Mouse (Mus musculus) CH12.LX (cell line): ENCODE results near the gene Gm5148. TPM values are rescaled to one million over a fixed set of nuclear protein-coding genes. Genes with fewer than 3 reads are reported as not detected.

Source experiments
- DNase-seq: peaks from one replicate; pipeline ENCODE4 v3.0.0-alpha.2; 2013; ENCODE audit errors: extremely low read depth
- H3K27ac ChIP-seq: 2 replicates; pipeline ENCODE4 v1.5.1; 2012; ENCODE audit warnings: low read depth, mild to moderate bottlenecking, control low read depth, moderate library complexity; ENCODE audit not compliant: insufficient read depth
- H3K27me3 ChIP-seq: replicated peaks from 2 replicates; pipeline ENCODE3; 2012; ENCODE audit warnings: inconsistent platforms
- H3K36me3 ChIP-seq, 2 experiments: replicated peaks in 1 of 2; 2 replicates each; pipeline versions ENCODE3 to v1.6.1; 2012; ENCODE audit warnings: inconsistent platforms in 1 of 2, low read length in 1 of 2, mild to moderate bottlenecking in 1 of 2, mixed read lengths in 1 of 2, moderate library complexity in 1 of 2; ENCODE audit not compliant: control insufficient read depth in 1 of 2, insufficient read depth in 1 of 2
- H3K4me1 ChIP-seq, 2 experiments: 2 replicates each; pipeline ENCODE4 v1.6.1; 2012; ENCODE audit warnings: inconsistent platforms in 1 of 2, moderate library complexity in 1 of 2; ENCODE audit not compliant: insufficient read depth in 2 of 2, control insufficient read depth in 1 of 2
- H3K4me2 ChIP-seq: 2 replicates; pipeline ENCODE4 v1.6.1; 2012; ENCODE audit warnings: low read depth, mild to moderate bottlenecking, control low read depth; ENCODE audit not compliant: poor library complexity, insufficient read depth, severe bottlenecking
- H3K4me3 ChIP-seq, 3 experiments: fragments of 150-350 bp in 1 of 3; sonication (generic) in 1 of 3; replicated peaks in 1 of 3; 2 replicates each; pipeline versions ENCODE3 to v1.5.1; 2011 to 2012; ENCODE audit warnings: low read depth in 2 of 3, low read length in 2 of 3, mild to moderate bottlenecking in 2 of 3, moderate library complexity in 2 of 3, control low read depth in 1 of 3, improper control_type of control experiment in 1 of 3, inconsistent platforms in 1 of 3, mixed read lengths in 1 of 3; ENCODE audit not compliant: poor library complexity in 1 of 3
- H3K79me2 ChIP-seq: replicated peaks from 2 replicates; pipeline ENCODE4 v1.6.1; 2012; ENCODE audit warnings: mild to moderate bottlenecking, moderate library complexity; ENCODE audit not compliant: control insufficient read depth, poor library complexity, insufficient read depth, severe bottlenecking; ENCODE audit errors: extremely low read depth
- H3K9ac ChIP-seq: 2 replicates; pipeline ENCODE4 v1.6.1; 2012; ENCODE audit warnings: low read depth, mild to moderate bottlenecking, control low read depth, moderate library complexity; ENCODE audit not compliant: insufficient read depth
- H3K9me3 ChIP-seq: replicated peaks from 2 replicates; pipeline ENCODE3; 2012; ENCODE audit warnings: low read length, inconsistent platforms, mixed read lengths
- BHLHE40 ChIP-seq: IDR thresholded peaks from 2 replicates; pipeline ENCODE4 v1.6.1; 2011; ENCODE audit warnings: mild to moderate bottlenecking, low read depth, low read length, improper control_type of control experiment
- CHD1 ChIP-seq: IDR thresholded peaks from 2 replicates; pipeline ENCODE4 v1.6.1; 2012; ENCODE audit warnings: low read depth, low read length, improper control_type of control experiment, inconsistent platforms
- CHD2 ChIP-seq: IDR thresholded peaks from 2 replicates; pipeline ENCODE4 v1.6.1; 2011; ENCODE audit warnings: low read length, improper control_type of control experiment
- CTCF ChIP-seq, 2 experiments: IDR thresholded peaks in 1 of 2; conservative IDR thresholded peaks in 1 of 2; 2 replicates each; pipeline ENCODE4 v1.5.1; 2011 to 2012; ENCODE audit warnings: low read depth in 2 of 2, low read length in 2 of 2, improper control_type of control experiment in 1 of 2, inconsistent platforms in 1 of 2, mild to moderate bottlenecking in 1 of 2, moderate library complexity in 1 of 2
- E2F4 ChIP-seq: IDR thresholded peaks from 2 replicates; pipeline ENCODE4 v1.6.1; 2011; ENCODE audit warnings: low read depth, low read length, improper control_type of control experiment; ENCODE audit not compliant: insufficient replicate concordance
- EP300 ChIP-seq: IDR thresholded peaks from 2 replicates; pipeline ENCODE4 v1.6.1; 2011; ENCODE audit warnings: low read length, improper control_type of control experiment
- IRF4 ChIP-seq: IDR thresholded peaks from 2 replicates; pipeline ENCODE4 v1.6.1; 2014; ENCODE audit warnings: low read depth, mild to moderate bottlenecking, inconsistent platforms, low read length, improper control_type of control experiment
- JUN ChIP-seq: IDR thresholded peaks from 2 replicates; pipeline ENCODE4 v1.6.1; 2011; ENCODE audit warnings: low read depth, mild to moderate bottlenecking, low read length, improper control_type of control experiment, moderate library complexity; ENCODE audit not compliant: insufficient read depth
- JUND ChIP-seq: conservative IDR thresholded peaks from 2 replicates; pipeline ENCODE4 v1.6.1; 2011; ENCODE audit warnings: low read depth, low read length, improper control_type of control experiment
- MAZ ChIP-seq: IDR thresholded peaks from 2 replicates; pipeline ENCODE4 v1.6.1; 2012; ENCODE audit warnings: low read depth, mild to moderate bottlenecking, inconsistent platforms, low read length, improper control_type of control experiment, moderate library complexity
- MEF2A ChIP-seq: IDR thresholded peaks from 2 replicates; pipeline ENCODE4 v1.6.1; 2014; ENCODE audit warnings: low read depth, mild to moderate bottlenecking, inconsistent platforms, low read length, improper control_type of control experiment, borderline replicate concordance
- MXI1 ChIP-seq: IDR thresholded peaks from 2 replicates; pipeline ENCODE4 v1.6.1; 2011; ENCODE audit warnings: mild to moderate bottlenecking, low read depth, low read length, improper control_type of control experiment
- POLR2A ChIP-seq: IDR thresholded peaks from 2 replicates; pipeline ENCODE4 v1.6.1; 2011; ENCODE audit warnings: low read depth, mild to moderate bottlenecking, improper control_type of control experiment, low read length
- POLR2AphosphoS2 ChIP-seq: IDR thresholded peaks from 2 replicates; pipeline ENCODE4 v1.6.1; 2011; ENCODE audit warnings: low read depth, low read length, improper control_type of control experiment
- RAD21 ChIP-seq: IDR thresholded peaks from 2 replicates; pipeline ENCODE4 v1.6.1; 2011; ENCODE audit warnings: low read depth, mild to moderate bottlenecking, low read length, improper control_type of control experiment, moderate library complexity
- RCOR1 ChIP-seq: conservative IDR thresholded peaks from 2 replicates; pipeline ENCODE4 v1.6.1; 2012; ENCODE audit warnings: low read depth, mild to moderate bottlenecking, inconsistent platforms, low read length, improper control_type of control experiment
- SMC3 ChIP-seq: IDR thresholded peaks from 2 replicates; pipeline ENCODE4 v1.6.1; 2011; ENCODE audit warnings: low read depth, low read length, improper control_type of control experiment
- TBP ChIP-seq: conservative IDR thresholded peaks from 2 replicates; pipeline ENCODE4 v1.6.1; 2011; ENCODE audit warnings: low read depth, low read length, improper control_type of control experiment
- TCF12 ChIP-seq: IDR thresholded peaks from 2 replicates; pipeline ENCODE4 v1.6.1; 2014; ENCODE audit warnings: low read depth, mild to moderate bottlenecking, inconsistent platforms, low read length, improper control_type of control experiment
- UBTF ChIP-seq: IDR thresholded peaks from 2 replicates; pipeline ENCODE4 v1.6.1; 2012; ENCODE audit warnings: low read depth, mild to moderate bottlenecking, inconsistent platforms, low read length, improper control_type of control experiment, moderate library complexity
- USF2 ChIP-seq: conservative IDR thresholded peaks from 2 replicates; pipeline ENCODE4 v1.6.1; 2011; ENCODE audit warnings: low read depth, low read length, improper control_type of control experiment
- ZC3H11A ChIP-seq: IDR thresholded peaks from 2 replicates; pipeline ENCODE4 v1.6.1; 2012; ENCODE audit warnings: low read depth, mild to moderate bottlenecking, inconsistent platforms, low read length, improper control_type of control experiment
- dilution Hi-C: fragments of 300-500 bp; cut with MboI; formaldehyde crosslinking; loops from 2 replicates; pipeline ENCODE4 v1.14.3; 2020; ENCODE audit warnings: low sequenced_read_pairs; ENCODE audit not compliant: extremely low pct_unique_long_range_greater_than_20kb, extremely low pct_ligation_motif_present
- in situ Hi-C: fragments of 300-500 bp; cut with MboI; formaldehyde crosslinking; loops from 3 replicates; pipeline ENCODE4 v1.14.3; 2019; ENCODE audit warnings: low sequenced_read_pairs, low pct_ligation_motif_present, low pct_unique_long_range_greater_than_20kb, mixed read lengths
- polyA plus RNA-seq: library from polyadenylated mRNA; unstranded; fragments of >175 nt; gene quantifications from 2 replicates; pipeline ENCODE4 v1.2.1, GENCODE M21; 2012; ENCODE audit warnings: low read depth; ENCODE audit not compliant: insufficient read length
- total RNA-seq, 2 experiments: library from RNA; depleted of rRNA; stranded (reverse); fragments of 300-350 nt in 1 of 2; fragments of >200 nt in 1 of 2; gene quantifications; 2 replicates each; pipeline ENCODE4 v1.2.3; 2012 to 2014

Gene Gm5148
- total and polyA plus RNA-seq, 3 experiments, result 146 TPM; not detected in 2

DNA sequence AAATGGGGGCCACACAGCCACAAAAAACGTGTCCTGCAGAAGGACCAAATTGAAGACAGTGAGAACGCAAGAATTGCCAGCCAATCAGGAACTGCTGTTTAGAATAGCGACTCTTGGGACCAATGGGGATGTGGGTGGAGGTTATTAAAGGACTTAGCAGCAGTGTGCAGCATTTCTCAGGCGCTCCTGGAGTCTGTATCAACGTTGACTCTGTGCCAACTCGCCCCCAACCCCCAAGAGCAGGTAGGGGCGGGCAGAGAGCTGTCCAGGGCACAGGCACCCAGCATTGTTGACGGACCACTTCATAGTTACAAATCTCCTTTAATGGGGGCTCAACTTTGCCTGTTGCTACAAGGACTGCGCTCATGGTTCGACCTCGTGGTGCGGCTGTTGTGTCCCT is 55.6 kb downstream of the Gm5148 start:
- no peaks in the 10 kb centered on the region for H3K27me3 ChIP-seq
- no peak for DNase-seq
- in situ Hi-C loops, result no loop called here
- H3K36me3 ChIP-seq, result no peaks in the 10 kb centered on the region
- H3K9ac ChIP-seq, result no peak overlapping the region
- H3K79me2 ChIP-seq, result no peaks in the 10 kb centered on the region
- no peak overlapping the region for H3K27ac ChIP-seq
- no peak overlapping the region for H3K4me3 ChIP-seq
- peaks cover 0 to 17% of the 10 kb centered on the region in 2 experiments; a peak in 2 of 4 replicates for H3K4me1 ChIP-seq
- dilution Hi-C loops, result no loop called here
- TF ChIP-seq ZC3H11A, result no peak
- TF ChIP-seq UBTF, result no peak
- TF ChIP-seq CHD1, result no peak
- no peak for TF ChIP-seq SMC3
- no peak for TF ChIP-seq CHD2
- TF ChIP-seq RAD21, result no peak
- TF ChIP-seq EP300, result no peak
- no peak for TF ChIP-seq JUND
- no peak for TF ChIP-seq MAZ
- no peak for TF ChIP-seq E2F4
- no peak overlapping the region for H3K4me2 ChIP-seq
- no peaks in the 10 kb centered on the region for H3K9me3 ChIP-seq

DNA sequence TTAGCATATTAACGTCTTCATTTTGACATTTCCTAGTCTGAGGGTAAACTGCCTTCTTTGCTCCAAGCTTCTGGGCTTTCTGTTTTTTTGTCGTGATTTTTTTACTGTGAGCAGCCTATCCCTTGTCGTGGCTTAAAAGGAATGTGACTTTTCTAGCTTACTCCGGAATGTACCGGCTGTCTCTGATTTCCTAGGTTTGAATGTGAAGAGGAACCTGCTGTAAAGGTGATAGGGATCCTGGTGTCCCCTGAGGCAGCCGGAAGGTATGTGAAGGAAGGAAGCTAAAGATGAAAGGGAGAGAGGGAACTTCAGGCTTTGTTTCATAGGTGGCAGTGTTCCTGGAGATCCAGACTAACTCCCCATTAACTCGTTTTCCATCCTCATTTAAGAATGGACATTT is 56.6 kb downstream of the Gm5148 start:
- H3K9ac ChIP-seq, result no peak overlapping the region
- no peak overlapping the region for H3K4me3 ChIP-seq
- in situ Hi-C loops, result no loop called here
- H3K4me2 ChIP-seq, result no peak overlapping the region
- no peaks in the 10 kb centered on the region for H3K27me3 ChIP-seq
- no peak for DNase-seq
- H3K4me1 ChIP-seq, result peaks cover 0 to 8% of the 10 kb centered on the region in 2 experiments; a peak in 2 of 4 replicates
- H3K79me2 ChIP-seq, result no peaks in the 10 kb centered on the region
- H3K36me3 ChIP-seq, result no peaks in the 10 kb centered on the region
- TF ChIP-seq POLR2A (no peak), RCOR1 (no peak), USF2 (no peak), TBP (no peak), JUN (no peak), JUND (no peak), RAD21 (no peak), TCF12 (no peak), MXI1 (no peak), MEF2A (no peak), IRF4 (no peak), BHLHE40 (no peak), CTCF (conservative IDR thresholded peaks at IDR 0.05 in 1 of 2, IDR thresholded peaks at IDR 0.05 in 1 of 2; ENCODE audit: low read depth in 2 of 2, low read length in 2 of 2) (no peak), ZC3H11A (no peak), POLR2AphosphoS2 (no peak)
- TF ChIP-seq, all 38 proteins: peak for 0
- H3K27ac ChIP-seq, result no peak overlapping the region
- dilution Hi-C loops, result no loop called here
- H3K9me3 ChIP-seq, result no peaks in the 10 kb centered on the region
